Mouse (Mus musculus): ENCODE data around the gene Lgals3bp.
A peak's percentile ranks its signal among the peaks of the same experiment; 100 is the strongest.

The Lgals3bp gene

DNA sequence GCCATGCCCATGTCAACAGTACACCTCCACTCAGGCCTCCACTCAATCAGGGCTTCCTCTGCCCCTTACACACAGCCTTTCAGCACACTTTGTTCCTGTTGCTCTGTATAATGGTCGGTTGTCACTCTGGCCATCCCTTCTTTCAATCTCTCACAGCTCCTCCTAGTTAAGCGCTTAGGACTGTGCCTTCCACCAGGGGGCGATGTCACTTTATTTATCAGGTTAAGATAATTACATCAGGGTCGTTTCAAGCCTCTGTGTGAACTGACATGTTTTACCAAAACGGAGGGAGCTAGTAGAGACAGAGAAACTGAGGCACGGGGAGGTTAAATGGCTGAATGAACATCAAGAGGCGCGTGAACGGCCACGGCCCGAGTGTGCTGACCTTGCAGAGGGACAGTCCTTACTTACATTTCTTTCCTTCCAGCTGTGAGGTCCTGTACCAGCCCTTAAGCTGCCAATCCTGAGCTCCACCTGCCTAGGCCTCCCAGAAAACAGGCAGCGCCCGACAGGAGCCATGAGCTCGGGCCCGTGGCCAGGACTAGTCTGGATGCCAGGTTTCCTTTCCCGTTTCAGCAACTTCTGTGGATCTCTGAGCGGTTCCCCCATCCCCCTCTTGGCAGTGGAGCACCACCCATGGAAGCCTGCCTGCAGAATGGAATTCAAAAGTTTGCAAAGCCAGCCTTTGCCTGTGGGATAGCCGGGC lies 21.5 kb upstream of the Lgals3bp start:
- DNase-seq (ENCODE audit: low spot score in 2 of 2): peak; percentile 68 to 85

DNA sequence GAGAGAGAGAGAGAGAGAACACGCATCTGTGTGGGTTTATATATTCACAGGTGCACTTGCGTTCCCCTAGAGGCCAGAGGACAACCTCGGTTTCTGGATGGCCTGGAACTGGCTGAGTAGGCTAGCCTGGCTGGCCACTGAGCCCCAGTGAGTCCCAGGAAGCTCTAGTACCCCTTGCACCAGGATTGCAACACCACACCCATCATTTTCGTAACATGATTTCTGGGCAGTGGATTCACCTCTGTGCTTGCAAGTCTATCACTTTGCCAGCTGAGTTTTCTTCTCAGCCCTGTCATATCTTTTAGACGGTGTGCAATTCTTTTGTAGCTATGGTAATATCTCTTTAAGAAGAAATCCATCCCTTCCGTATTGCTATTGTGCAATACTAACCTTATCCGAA lies 18.4 kb upstream of the Lgals3bp start:
- DNase-seq (ENCODE audit: low spot score in 2 of 2): no peak

DNA sequence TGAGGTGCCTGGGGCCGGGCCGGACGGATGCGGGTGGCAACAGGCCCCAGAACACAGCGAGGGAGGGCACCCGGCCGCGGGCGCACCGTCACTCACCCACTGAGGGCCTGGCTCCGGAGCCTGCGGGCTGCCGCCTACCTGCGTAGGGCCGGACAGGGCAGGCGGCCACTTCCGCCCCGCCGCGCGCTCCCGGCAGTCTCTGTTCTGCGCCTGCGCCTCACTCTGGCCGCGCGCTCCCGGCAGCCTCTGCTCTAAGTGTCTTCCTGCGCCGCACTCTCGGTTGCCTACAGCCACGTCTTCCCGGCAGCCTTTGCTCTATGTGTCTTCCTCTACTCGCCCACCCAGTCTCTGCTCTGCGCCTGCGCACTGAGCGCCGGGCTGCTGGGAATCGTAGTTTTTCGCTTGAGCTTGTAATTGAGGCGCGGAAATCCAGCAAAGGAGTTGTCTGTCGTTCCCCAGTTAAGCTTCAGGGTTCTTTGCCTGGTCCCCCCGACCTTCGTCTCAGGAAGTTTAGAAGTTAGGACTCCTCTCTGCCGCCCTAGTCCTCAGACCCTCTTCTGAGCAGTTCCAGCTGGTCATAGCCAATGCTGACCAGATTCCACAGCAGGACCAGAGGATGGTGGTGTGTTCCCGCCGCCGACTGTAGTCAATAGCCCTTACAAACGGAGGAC lies 17.1 kb upstream of the Lgals3bp start, which contains the start of gene Cant1:
Gene Cant1, minus strand, starts transcription at position 253 of the 671 bp plus-strand sequence.
- DNase-seq (ENCODE audit: low spot score in 2 of 2): peak; percentile 97 to 98

DNA sequence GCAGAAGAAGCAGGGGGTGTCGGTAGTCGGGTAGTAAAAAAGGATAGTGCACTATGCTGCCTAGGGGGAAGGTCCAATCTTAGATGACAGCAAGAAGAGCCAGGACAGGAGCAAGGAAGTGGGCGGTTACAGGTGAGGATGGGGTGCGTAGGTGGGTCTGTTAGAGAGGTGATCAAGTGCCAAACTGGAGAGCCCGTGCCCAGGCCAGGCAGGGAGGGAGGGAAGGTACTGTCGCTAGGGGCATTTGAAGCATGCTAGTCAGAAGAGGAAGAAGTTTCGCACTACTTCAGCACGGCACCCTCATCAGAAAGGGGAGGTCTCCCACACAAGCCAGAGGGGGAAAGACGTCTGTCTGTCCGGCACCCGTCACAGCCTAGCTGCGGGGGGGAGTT lies 16.5 kb upstream of the Lgals3bp start:
- DNase-seq (ENCODE audit: low spot score in 2 of 2): no peak

DNA sequence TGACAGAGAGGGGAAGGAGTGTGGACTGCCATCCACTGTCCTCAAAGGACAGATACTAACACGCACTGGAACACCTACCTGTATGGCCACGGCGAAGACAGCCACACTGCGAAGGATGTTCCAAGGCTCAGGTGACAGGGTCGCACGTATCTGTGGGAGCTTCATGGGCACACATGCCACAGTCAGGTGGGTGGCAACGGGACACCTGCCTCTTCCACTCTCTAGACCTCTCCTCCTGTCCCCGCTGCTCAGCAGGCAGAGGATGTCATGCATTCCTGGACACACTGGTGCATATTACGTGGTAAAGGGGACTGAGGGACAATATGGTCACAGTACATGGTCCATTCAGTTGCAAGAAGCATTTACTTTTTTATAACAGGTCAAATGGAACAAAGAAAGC lies 15.6 kb upstream of the Lgals3bp start:
- no peak for DNase-seq (ENCODE audit: low spot score in 2 of 2)

DNA sequence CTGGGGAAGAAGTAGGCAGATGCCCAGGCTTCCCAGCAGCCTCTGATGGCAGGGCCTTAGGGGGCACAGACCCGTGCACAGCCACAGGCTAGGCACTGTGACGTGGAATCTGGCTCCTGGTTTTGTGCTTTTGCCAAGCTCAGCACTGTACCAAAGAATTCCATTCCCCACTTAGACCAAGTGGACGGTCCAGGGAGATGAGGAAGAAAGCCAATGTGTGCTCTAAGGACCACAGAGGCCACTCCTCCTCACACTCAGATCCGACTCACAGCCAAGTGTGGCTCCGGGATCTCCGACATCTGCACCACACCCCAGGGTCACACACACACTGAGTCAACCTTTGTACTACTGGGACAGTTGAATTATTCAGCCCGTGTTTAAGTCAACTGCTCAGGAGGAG lies 14.2 kb upstream of the Lgals3bp start:
- no peak for DNase-seq (ENCODE audit: low spot score in 2 of 2)

DNA sequence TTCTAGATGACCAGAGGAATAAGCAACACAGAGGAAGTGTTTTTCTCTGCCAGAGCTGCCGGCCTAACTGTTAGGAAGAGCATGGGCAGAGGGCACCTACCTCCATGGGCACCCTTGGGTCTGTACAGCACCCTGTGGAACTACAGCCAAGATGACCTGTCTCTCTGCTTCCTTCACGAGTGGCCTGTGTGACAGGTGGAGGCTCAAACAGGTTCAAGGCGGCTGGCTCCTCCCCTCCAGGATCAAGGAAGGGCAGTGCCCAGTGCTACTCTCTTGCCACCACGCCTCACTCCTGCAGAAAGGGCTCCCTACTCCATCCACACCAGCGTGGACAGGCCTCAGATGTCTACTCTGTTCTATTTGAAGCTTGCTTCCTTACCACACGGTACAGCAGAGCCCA lies 13.7 kb upstream of the Lgals3bp start:
- DNase-seq (ENCODE audit: low spot score in 2 of 2): no peak

DNA sequence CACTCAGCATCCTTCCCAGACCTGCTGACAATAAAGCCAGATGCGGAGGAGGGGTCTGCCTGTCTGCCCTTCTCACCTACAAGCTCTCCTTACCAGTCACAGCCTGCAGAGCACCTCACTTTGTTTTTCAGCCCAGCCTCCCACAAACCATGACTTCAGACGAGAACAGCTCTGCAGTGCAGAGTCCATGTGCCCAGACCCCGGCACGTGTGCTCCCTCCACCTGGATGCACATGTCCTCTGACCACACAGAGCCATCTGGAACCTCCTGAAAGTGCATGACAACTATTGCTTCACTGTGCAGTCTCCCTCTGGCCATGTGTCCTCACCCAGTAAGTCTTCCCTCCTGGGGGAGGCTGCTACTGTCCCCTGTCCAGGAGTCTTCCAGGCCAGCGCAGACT lies 12.4 kb upstream of the Lgals3bp start:
- DNase-seq (ENCODE audit: low spot score in 2 of 2): no peak

DNA sequence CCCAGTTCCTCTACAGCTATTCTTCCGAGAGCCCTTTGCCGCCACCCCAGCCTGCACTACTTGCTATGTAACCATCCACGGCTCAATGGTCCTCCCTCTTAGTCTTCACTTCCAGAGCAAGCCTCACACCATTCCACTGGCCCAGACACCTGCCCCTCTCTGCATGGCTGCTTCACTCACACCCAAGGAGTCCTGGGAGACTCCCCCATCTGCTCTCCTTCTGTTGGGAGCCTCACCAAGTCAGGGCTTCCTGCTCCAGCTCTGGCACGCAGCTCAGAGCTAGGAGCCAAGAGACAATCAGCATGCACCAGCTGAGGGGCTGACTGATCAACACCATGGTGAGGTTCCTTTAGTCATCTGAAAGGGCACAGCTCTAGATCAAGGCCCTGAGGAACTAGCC lies 11.2 kb upstream of the Lgals3bp start:
- no peak for DNase-seq (ENCODE audit: low spot score in 2 of 2)

DNA sequence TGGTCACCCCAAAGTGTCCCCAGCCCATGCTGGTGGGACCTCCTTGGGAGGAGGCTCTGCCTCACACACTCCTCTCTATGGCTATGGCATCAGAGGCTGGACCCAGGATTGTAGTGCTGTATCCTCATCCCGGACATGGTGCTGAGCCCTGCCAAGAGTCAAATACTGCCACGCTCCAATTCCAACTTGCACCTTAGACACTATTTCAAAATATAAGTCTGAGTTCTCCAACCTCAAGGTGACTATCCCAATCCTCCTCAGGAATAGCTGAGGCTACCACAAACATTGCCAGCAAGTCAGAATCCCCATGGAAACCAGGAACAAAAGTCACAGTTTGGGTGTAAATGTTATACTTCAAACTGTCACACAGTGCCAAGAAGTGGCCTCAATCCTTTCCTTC lies 10.7 kb upstream of the Lgals3bp start:
- no peak for DNase-seq (ENCODE audit: low spot score in 2 of 2)

DNA sequence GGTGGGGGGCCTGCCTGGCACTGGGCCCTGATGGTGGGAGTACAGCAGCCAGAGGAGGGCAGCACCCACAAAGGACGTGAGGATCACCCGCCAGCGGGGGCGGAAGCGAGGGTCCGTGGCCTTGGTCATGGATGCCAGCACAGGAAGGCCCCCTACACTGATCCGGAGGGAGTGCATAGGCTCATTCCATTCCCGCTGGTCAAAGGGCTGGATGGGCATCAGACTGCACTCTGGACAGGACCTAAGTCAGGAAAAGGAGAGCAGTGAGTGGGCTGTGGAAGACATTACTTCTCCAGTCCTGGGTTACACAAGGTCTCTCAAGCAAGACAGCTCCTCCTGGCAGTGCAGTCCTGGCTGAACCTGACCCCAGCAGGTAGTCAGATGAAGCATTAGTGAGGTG lies 9.4 kb upstream of the Lgals3bp start:
- DNase-seq (ENCODE audit: low spot score in 2 of 2): no peak

DNA sequence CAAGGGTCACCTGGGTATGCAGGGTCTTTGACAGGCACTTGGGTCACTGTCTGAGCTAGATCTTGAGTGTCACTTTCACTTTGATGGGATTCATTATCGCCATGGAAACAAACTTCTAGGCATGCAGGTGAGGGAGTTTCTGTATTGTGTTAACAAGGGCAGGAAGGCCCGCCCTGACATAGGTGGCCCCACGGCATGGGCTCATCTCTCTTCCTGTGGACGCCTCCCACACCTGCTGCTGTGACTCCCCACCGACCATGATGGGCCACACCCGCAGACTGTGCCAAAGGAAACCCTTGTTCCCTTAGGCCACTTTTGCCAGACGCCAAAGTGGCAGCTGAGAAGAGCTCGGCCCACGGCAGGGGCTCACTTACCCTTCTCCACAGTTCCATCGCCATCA lies 8.6 kb upstream of the Lgals3bp start:
- DNase-seq (ENCODE audit: low spot score in 2 of 2): no peak

DNA sequence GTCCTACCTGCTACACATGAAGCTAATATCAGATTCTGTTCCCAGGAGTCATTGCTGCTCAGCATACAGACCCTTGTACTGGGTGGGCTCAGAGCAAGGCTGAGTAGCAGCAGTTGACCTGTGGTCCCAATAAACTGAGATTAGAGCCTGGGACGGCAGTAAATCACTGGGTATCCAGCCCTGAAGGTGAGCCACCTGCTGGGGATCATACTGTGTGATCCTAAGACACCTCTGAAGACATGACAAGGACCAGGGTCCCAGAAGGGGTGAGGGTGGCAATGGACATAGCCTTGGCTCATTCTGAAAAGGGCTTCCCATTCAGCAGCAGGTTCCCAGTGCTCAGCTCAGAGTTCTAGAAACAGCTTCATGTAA lies 8.2 kb upstream of the Lgals3bp start:
- no peak for DNase-seq (ENCODE audit: low spot score in 2 of 2)

DNA sequence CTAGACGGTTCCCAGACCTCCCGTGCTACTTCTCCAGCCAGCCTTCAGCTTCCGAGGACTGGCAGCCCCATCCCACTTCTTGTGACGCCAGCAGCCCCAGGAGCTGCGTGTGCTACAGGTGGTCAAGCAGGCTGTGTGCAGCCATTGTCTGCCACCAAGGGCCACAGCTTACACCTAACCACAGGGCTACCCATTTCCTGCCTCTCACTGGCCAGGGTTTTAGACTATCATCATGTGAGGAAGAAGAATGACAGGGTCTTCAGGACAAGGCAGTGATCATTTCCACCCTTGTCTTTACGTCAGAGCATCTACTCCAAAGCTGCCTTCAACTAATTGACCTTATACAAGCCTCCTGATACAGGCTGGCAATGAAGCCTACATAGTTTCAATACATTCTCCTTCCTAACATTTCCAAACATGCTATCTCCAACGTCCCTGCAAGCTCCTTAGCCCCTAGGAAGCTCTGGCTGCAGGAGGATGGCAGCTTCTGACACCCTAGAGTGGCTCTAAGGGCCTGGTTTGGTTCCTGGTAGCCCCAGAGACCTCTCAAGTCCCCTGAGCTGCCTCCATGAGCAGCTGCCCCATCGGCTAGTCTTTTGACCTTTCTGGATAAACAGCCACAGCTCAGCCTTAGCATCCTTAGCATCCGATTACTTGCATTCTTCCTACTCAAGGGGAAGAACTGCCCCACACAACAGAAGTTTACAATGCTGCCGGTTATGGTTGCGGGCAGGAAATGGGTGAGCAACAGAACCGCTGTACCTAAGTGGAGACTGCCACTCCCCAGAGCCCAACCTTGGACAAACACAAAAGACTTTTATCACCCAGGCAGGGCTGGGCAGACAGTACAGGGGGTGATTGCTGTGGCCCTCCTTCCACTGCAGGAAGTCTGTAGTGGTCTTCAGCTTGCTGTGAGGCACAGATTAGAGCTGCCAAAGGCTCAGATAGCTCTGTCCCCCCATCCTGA lies 7.5 kb upstream of the Lgals3bp start:
- DNase-seq (ENCODE audit: low spot score in 2 of 2): no peak

DNA sequence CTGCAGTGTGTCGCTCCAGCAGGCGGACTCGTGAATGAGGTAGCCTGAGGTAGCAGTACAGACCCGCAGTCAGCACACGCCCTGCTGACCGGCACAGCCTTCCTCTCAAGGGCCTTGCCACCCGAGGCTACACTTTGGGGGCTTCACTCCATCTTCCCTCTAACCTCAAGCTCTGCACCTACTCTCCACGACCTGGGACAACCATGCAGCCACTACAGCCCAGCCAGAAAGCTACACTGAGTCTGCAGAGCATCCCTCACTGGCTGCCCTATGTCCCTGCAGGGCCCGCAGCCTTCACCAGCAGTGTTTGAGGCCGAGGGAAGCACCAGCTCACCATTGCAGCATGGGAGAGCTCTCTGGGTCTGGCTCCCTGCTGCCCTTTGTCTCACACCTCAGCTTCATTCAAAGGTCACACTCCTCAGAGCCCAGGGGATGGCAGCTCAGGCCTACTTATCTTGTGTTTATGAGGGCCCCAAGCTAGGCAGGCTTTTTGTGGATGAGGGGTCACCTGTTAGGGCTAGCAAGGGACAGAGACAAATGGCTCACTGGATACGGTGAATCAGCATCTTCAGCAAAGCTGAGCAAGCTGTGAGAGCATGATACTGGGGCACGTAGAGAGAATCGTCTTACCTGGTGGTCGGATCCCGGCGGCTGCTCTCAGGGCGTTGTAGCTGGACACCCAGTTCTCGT lies 6.3 kb upstream of the Lgals3bp start:
- DNase-seq (ENCODE audit: low spot score in 2 of 2): no peak

DNA sequence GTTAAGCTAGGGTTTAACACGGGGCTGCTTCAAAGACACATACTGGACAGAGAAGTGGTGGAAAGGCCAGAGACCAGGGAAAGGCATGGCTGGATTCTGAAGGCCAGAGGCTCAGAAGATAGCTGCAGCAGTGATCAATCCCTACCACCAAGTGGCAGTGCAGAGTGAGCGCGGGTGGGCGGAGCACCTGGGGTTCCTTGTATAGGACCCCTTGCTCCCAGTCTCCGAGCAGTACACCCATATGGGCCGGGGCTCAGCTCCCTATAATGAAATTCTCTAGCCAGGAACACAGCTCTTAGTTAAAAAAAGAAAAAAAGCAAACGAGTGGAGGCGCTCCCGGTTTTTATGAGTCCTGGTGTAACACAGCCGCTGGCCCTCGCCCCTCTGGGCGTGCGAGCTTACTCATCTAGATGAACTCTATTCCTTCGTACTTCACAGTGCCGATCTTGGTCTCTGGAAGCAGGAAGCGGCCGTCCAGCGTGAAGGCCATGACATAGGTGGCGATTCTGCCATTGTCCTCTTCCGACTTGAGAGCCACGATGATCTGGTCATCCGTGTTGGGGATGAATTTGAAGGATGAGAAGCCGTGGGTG lies 5.5 kb upstream of the Lgals3bp start:
- peak; percentile 57 to 84 for DNase-seq (ENCODE audit: low spot score in 2 of 2)

DNA sequence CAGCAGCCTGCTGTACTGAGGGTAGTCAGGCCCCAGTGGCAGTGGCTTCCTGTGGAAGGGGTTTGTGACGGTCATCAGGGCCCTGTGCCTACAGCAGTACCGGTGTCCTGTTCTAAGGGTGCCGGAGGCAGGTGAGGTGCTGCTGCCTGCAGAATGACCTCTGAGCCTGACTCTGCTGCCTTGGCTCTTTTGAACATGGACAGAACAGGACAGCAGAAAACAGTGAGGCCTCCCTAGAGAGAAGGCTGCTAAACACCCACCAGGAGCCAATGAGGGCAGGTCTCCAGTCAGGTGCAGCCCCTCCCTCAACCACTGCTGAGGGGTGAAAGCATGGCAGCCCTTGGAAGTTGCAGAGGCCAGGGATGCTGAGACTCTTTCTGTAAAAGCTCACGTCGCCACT lies 4.6 kb upstream of the Lgals3bp start:
- no peak for DNase-seq (ENCODE audit: low spot score in 2 of 2)

DNA sequence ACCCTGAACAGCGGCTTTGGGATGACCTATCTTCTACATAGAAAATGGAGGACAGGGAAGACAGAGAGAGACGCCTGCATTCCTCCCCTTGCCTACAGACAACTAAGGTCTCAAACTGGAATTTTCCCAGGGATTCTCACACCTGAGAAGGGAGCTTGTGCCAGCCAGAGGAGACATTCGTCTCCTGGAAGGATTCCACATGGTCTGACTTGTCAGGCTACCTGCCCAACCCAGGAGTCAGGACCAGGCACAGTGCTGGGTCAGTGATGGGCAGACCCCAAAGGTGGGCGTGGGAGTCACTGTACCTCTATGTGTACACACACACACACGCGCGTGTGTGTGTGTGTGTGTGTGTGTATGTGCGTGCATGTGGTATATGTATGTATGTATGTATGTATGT lies 3.4 kb upstream of the Lgals3bp start:
- DNase-seq (ENCODE audit: low spot score in 2 of 2): no peak

DNA sequence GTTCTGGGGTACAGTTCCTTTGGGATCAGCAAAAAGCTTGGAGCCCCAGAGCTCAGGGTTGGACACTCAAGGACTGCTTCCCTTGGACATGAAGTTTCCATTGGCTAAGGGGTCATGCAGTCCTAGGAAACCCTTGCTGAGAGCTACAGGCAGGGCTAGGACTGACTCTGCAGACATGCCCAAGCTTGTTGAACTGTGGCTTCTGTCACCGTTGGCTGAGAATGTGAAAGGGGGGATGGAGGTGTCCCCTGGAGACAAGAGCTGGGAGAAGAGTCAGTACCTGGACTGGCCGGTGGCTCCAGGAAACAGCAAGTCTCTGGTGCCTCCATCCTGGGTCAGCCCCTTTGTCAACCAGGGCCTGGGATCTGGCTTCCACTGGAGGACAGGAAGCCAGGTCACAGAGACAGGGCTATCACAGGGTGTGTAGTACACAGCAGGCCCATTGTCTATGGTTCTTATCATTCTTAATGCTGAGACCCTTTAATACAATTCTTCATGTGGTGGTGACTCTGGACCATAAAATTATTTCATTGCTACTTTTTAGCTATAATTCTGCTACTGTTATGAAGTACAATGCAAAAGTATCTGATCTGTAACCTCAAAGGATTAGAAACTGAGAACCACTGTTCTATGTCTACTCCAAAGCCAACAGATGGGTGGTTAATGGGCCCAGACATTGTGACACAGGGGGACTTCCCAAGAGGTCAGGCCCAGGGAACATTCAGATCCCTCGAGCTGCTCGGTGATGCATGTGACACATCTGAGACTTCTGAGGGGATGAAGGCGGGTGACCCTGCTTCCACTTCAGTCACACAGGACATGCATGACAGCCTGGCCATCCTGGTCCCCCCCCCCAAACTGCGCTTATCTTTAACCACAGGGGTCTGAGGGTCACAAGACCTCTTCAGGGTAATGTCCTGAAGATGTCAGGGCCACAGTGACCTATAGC lies 2.3 kb upstream of the Lgals3bp start:
- DNase-seq (ENCODE audit: low spot score in 2 of 2): no peak

DNA sequence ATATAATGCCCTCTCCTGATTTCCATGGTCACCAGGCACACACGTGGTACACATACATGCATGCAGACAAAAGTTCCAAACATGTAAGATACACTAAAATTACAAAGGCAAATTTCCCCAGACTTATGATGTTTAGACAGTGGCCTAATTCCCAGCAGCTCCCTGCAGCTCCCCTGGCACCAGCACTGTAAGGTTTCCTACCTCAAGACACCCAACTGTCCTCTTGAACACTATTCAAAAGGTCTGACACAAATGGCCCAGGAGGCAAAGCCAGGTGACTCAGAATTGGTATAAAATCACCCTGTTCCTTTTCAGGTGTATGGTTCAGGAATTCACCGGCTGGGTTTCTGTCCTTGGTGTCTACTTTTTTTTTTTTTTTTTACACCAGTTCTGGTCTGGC lies 1.3 kb upstream of the Lgals3bp start:
- no peak for DNase-seq (ENCODE audit: low spot score in 2 of 2)

Measured in spleen, postnatal 4 days (tissue).